Mouse (Mus musculus) adrenal gland (tissue): ENCODE measurements around the gene Ttyh1.

Experiments
- intact Hi-C: fragments of 180-260 bp; cut with DNase I; formaldehyde crosslinking; loops from one replicate; pipeline ENCODE4 v1.15.1; 2025

Gene Ttyh1

DNA sequence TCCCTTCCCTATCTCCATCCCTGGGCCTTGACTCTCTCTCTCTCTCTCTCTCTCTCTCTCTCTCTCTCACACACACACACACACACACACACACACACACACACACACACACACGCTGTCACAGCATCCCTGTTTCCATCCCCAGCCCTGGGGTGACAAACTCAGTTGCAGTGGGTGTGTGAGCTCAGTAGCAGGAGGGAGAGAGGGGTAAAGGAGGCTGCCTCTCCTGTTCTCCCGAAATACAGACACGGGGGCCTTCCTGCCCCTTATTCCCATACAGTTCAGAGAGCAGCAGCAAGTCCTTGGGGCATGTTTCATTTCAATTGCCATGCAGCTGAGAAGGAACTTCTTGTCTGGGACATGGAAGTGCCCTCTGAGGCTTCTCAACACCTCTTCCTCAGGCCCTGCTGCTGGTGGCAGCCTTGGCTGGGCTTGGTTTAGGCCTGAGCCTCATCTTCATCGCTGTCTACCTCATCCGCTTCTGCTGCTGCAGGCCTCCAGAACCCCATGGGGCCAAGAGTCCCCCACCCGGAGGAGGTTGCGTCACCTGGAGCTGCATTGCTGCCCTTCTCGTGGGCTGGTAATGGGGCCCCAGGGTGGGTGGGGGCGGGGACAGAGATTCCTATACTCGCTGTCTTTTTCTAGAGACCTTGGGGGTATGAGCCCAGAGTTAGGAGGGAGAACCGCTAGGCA lies 3.0 kb downstream of the Ttyh1 start:
- intact Hi-C loops, result no loop called here

DNA sequence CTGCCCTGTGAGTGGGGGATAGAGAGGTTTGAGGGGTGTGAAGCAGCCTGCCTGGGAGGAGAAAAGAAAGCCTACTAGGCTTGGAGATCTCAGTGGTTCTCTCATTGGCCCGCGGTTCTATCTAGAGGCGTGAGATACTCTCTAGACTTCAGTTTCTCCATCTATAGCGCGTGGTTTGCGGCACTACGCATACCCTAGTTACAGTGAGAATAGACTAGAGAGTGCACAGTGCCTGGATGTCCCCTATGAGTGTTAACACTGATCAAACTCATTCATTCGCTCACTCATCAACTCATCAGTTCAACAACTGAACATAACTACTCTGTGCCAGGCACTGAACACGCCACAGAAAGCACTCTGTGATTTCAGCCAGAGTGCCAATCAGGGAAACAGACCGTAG lies 3.6 kb downstream of the Ttyh1 start:
- intact Hi-C loops, result no loop called here

GRCm38 (mm10) chr7:4123732-4124131 lies 4.5 kb downstream of the Ttyh1 start:
- intact Hi-C loops, result no loop called here

GRCm38 (mm10) chr7:4124315-4124759 lies 5.1 kb downstream of the Ttyh1 start:
- intact Hi-C loops, result no loop called here

DNA sequence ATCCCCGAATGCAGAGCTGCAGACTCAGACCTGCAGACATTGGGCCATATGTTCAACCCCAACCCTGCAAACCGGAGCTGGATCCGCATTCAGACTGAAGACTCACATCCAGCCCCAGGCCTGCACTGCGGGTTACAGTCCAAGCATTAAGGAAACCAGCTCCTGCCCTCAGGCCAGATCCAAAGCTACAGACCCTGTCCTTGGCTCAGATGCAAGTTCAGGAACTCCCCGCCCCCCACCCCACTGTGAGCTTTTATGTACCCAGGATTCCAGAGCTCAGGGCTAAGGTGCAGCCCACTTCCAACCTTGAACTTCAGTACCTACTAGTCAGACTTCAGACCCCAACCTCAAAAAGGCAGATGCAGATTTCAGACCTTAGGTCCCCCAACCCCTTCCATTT lies 5.6 kb downstream of the Ttyh1 start:
- intact Hi-C loops, result no loop called here

GRCm38 (mm10) chr7:4125306-4125705 lies 6.1 kb downstream of the Ttyh1 start:
- intact Hi-C loops, result no loop called here

- intact Hi-C loops, result no loop called here
Observed at GRCm38 (mm10) chr7:4126992-4127785, 8.0 kb downstream of the Ttyh1 start.

DNA sequence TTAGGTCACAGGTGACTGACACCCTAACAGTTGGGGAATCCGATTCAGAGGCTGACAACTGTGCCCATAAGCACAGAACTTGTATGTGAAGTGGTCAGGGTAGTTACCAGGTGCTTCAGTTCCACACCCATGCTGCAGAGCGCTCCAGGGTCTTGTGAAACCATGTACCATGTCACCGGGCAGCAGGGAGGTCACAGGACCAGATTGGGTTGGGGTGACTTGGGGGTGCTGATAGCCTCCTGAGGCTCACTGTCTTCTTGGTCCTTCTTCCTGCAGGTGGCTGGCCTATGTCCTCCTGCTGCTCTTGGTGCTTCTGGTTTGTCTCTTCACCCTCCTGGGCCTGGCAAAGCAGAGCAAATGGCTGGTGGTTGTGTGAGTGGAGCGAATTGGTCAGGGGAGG lies 8.7 kb downstream of the Ttyh1 start:
- intact Hi-C loops, result no loop called here

DNA sequence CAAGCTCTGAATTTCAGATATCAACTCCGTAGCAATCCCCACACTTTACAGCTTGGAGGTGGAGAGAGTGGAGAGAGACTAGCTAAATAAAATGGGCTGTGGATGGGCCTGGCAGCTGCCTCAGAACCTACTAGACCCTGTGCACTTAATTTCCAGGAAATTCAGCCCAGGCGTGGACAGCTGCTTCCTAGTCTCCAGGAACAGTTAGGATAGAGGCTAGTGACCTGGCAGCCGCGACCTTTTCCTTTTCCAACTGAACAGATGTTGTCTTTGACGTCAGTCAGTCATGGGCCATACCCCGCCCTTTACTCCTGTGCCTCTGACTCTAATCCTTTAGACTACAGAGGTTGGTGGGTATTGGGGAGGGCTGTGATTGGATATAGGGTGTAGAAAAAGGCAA lies 9.7 kb downstream of the Ttyh1 start:
- intact Hi-C loops, result no loop called here

GRCm38 (mm10) chr7:4130686-4131452 lies 11.7 kb downstream of the Ttyh1 start:
- intact Hi-C loops, result loop anchor here (5.0 to 10.0 kb wide), 2 partner anchors 74 to 296 kb away; no protein-coding TSS in a partner anchor

GRCm38 (mm10) chr7:4131964-4132363 lies 12.8 kb downstream of the Ttyh1 start:
- intact Hi-C loops, result loop anchor here (5.0 to 10.0 kb wide), 2 partner anchors 73 to 295 kb away; no protein-coding TSS in a partner anchor

DNA sequence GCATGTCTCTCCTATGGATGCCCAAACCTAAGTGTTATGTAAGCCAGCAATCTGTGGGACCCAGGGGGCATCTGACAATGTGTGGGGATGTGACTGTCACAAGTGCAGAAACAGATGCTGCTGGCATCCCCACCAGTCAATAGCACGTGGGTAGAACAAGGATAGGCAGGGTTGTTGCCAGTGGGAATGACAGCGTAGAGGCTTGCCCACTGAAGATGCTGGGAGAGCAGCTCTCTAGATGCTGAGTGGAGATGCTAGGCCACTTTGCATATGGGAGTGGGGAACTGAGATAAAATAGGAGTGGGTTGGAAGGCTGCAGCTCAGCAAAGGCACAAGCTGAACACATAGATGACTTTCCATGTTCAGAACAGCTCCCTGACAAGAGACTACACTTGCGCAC lies 13.4 kb downstream of the Ttyh1 start:
- intact Hi-C loops, result loop anchor here (5.0 to 10.0 kb wide), 2 partner anchors 72 to 295 kb away; no protein-coding TSS in a partner anchor

GRCm38 (mm10) chr7:4132998-4133397 lies 13.8 kb downstream of the Ttyh1 start:
- intact Hi-C loops, result loop anchor here (5.0 to 10.0 kb wide), 2 partner anchors 72 to 294 kb away; no protein-coding TSS in a partner anchor

GRCm38 (mm10) chr7:4134911-4135310 lies 15.7 kb downstream of the Ttyh1 start:
- intact Hi-C loops, result loop anchor here (5.0 to 10.0 kb wide), 2 partner anchors 70 to 292 kb away; no protein-coding TSS in a partner anchor

- intact Hi-C loops, result loop anchor here (10.0 kb wide), 1 partner anchor 68 kb away; no protein-coding TSS in a partner anchor
Observed at GRCm38 (mm10) chr7:4136404-4136770, 17.2 kb downstream of the Ttyh1 start.

GRCm38 (mm10) chr7:4136771-4137531 lies 17.7 kb downstream of the Ttyh1 start, which contains the start of gene Leng8:
Leng8 (plus strand) TSS chr7:4137039.
- intact Hi-C loops, result loop anchor here (10.0 kb wide), 1 partner anchor 68 kb away; no protein-coding TSS in a partner anchor

DNA sequence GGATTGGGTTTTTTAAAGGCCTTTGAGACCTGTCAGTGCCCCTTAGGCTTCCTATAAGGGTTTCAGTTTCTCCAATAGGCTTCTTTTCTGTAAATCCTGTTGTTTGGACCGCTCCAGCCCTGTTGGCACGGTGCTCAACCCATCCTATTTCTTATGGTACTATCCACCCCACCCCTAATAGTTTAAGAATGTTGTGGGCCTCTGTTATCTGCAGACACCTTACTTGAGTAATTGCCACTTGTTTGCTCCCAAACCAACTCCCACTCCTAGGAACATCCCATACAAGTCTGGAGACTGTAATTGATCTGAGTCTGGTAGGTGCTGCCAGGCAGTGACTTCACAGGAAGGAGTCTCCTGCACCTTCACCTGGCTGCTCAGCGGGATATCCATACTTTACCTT lies 18.5 kb downstream of the Ttyh1 start:
- intact Hi-C loops, result loop anchor here (10.0 kb wide), 1 partner anchor 67 kb away; no protein-coding TSS in a partner anchor

DNA sequence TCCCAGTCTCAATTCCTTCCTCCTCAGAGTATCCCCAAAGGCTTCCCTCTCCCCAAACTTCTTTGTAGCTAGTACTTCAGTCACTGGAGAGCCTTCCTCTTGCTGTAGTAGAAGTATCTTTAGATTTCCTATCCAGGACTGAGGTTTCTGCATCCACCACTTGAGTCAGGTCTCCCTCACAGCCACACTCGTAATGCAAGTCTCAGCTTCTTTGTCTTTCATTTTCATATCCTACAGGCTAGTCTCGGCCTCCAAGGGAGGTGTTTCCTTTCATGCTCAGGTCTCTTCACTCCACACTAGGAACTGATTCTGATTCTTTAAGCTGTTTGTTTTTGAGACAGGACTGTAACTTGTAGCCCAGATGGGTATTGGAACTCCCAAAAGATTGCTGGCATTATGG lies 19.0 kb downstream of the Ttyh1 start:
- intact Hi-C loops, result loop anchor here (10.0 kb wide), 1 partner anchor 67 kb away; no protein-coding TSS in a partner anchor

DNA sequence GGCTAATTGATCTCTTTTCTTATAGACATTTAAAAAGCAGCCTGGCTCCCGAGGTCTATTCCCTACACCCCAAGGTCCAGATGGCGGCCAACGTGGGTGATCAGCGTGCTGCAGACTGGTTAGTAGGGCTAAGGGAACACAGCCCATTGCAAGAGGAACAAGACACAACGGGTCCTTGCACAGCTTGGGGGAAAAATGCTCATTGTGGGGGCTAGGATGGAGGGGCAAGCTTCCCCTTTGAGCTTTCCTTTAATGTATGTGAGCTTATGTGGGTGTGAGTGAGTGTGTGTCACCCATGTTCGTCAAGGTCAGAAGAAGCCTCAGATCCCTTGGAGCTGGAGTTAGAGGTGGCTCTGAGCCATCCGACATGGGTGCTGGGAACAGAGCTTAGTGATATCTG lies 19.5 kb downstream of the Ttyh1 start:
- intact Hi-C loops, result loop anchor here (10.0 kb wide), 1 partner anchor 66 kb away; no protein-coding TSS in a partner anchor

- intact Hi-C loops, result loop anchor here (10.0 kb wide), 1 partner anchor 65 kb away; no protein-coding TSS in a partner anchor
Observed at GRCm38 (mm10) chr7:4139391-4139790, 20.2 kb downstream of the Ttyh1 start.
